Mouse (Mus musculus): ENCODE data around the gene Dkk2. TPM values are rescaled to one million over a fixed set of nuclear protein-coding genes. Genes with fewer than 3 reads are reported as not detected.

Gene Dkk2
- polyA plus RNA-seq, 1 experiment from 2014 or later = 0.40 TPM

- Histone ChIP-seq H3K27ac (replicated peaks) (no peak overlapping the region), H3K4me1 (replicated peaks) (no peaks in the 10 kb centered on the region), H3K9me3 (replicated peaks) (no peaks in the 10 kb centered on the region), H3K4me2 (no peak overlapping the region), H3K36me3 (replicated peaks) (no peaks in the 10 kb centered on the region), H3K9ac (no peak overlapping the region), H3K4me3 (replicated peaks) (no peak overlapping the region), H3K27me3 (no peaks in the 10 kb centered on the region)
- 42% methylated on average over 4 of the region's 4 CpGs for WGBS (ENCODE audit: insufficient replicate concordance)
- no peak for ATAC-seq (ENCODE audit: insufficient read depth)
Measured at GRCm38 (mm10) chr3:132122581-132122980, 37.5 kb downstream of the Dkk2 start.

GRCm38 (mm10) chr3:132125227-132125740 lies 40.2 kb downstream of the Dkk2 start:
- Histone ChIP-seq H3K4me3 (replicated peaks) (no peak overlapping the region), H3K9me3 (replicated peaks) (no peaks in the 10 kb centered on the region), H3K27ac (replicated peaks) (no peak overlapping the region), H3K36me3 (replicated peaks) (no peaks in the 10 kb centered on the region), H3K27me3 (no peaks in the 10 kb centered on the region), H3K4me1 (replicated peaks) (no peaks in the 10 kb centered on the region), H3K9ac (no peak overlapping the region), H3K4me2 (no peak overlapping the region)
- no peak for ATAC-seq (ENCODE audit: insufficient read depth)
- 54% methylated on average over 8 of the region's 8 CpGs for WGBS (ENCODE audit: insufficient replicate concordance)

GRCm38 (mm10) chr3:132129730-132130274 lies 44.7 kb downstream of the Dkk2 start:
- H3K4me2 ChIP-seq = no peak overlapping the region
- H3K9ac ChIP-seq = no peak overlapping the region
- no peaks in the 10 kb centered on the region for H3K4me1 ChIP-seq (replicated peaks)
- H3K4me3 ChIP-seq (replicated peaks) = no peak overlapping the region
- H3K27me3 ChIP-seq = no peaks in the 10 kb centered on the region
- no peaks in the 10 kb centered on the region for H3K36me3 ChIP-seq (replicated peaks)
- no peak for ATAC-seq (ENCODE audit: insufficient read depth)
- 67% methylated on average over 1 of the region's 1 CpGs for WGBS (ENCODE audit: insufficient replicate concordance)
- no peak overlapping the region for H3K27ac ChIP-seq (replicated peaks)
- no peaks in the 10 kb centered on the region for H3K9me3 ChIP-seq (replicated peaks)

DNA sequence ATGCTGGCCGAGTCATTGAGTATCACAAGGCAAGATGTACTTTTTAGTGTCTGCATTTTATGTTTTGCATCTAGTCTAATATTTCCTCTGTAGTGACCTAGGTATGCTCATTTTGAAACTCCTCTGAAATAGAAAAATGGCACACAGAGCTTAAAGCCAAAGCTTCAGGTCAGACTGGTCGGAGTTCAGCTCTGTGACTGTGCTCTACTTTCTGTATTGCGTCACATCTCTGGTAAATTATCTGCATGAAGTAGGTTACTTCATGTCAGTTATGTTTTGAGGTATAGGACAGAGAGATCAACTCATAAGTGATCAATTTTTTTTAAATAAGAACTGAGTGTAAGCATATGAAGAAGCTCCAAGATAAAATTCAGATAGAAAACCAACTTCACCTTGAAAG lies 45.7 kb downstream of the Dkk2 start:
- no peaks in the 10 kb centered on the region for H3K27me3 ChIP-seq
- H3K36me3 ChIP-seq (replicated peaks) = no peaks in the 10 kb centered on the region
- H3K27ac ChIP-seq (replicated peaks) = no peak overlapping the region
- H3K9me3 ChIP-seq (replicated peaks) = no peaks in the 10 kb centered on the region
- no peaks in the 10 kb centered on the region for H3K4me1 ChIP-seq (replicated peaks)
- H3K9ac ChIP-seq = no peak overlapping the region
- H3K4me3 ChIP-seq (replicated peaks) = no peak overlapping the region
- 57% methylated on average over 3 of the region's 3 CpGs for WGBS (ENCODE audit: insufficient replicate concordance)
- no peak for ATAC-seq (ENCODE audit: insufficient read depth)
- no peak overlapping the region for H3K4me2 ChIP-seq

DNA sequence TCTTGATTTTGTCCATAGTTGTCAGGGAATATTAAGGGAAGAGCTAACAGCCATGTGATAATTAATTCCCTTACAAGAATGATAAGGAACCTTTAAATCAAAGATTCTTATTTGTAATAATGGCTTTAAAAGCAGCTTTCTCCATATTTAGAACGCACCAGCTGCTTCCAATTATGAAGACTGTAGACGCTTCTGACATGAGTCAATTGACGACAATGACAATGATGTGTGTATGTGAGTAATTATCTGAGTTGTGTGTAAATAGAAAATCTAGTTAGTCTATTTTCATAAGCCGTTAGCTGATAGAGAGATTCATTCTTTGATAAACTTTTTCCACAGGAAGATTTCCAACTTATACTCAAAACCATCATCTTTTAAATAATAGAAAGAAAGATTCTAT lies 46.8 kb downstream of the Dkk2 start:
- H3K4me3 ChIP-seq (replicated peaks) = no peak overlapping the region
- H3K4me2 ChIP-seq = no peak overlapping the region
- no peaks in the 10 kb centered on the region for H3K36me3 ChIP-seq (replicated peaks)
- H3K27ac ChIP-seq (replicated peaks) = no peak overlapping the region
- no peak overlapping the region for H3K9ac ChIP-seq
- H3K4me1 ChIP-seq (replicated peaks) = no peaks in the 10 kb centered on the region
- 57% methylated on average over 4 of the region's 4 CpGs for WGBS (ENCODE audit: insufficient replicate concordance)
- no peaks in the 10 kb centered on the region for H3K9me3 ChIP-seq (replicated peaks)
- no peaks in the 10 kb centered on the region for H3K27me3 ChIP-seq
- no peak for ATAC-seq (ENCODE audit: insufficient read depth)

- Histone ChIP-seq H3K27ac (replicated peaks) (no peak overlapping the region), H3K4me2 (no peak overlapping the region), H3K27me3 (no peaks in the 10 kb centered on the region), H3K4me1 (replicated peaks) (no peaks in the 10 kb centered on the region), H3K9me3 (replicated peaks) (no peaks in the 10 kb centered on the region), H3K36me3 (replicated peaks) (no peaks in the 10 kb centered on the region), H3K4me3 (replicated peaks) (no peak overlapping the region), H3K9ac (no peak overlapping the region)
- no peak for ATAC-seq (ENCODE audit: insufficient read depth)
- WGBS (ENCODE audit: insufficient replicate concordance) = 25% methylated on average over 1 of the region's 1 CpGs
Measured at GRCm38 (mm10) chr3:132134502-132134901, 49.4 kb downstream of the Dkk2 start.

GRCm38 (mm10) chr3:132137802-132138378 lies 52.8 kb downstream of the Dkk2 start:
- Histone ChIP-seq H3K9me3 (replicated peaks) (no peaks in the 10 kb centered on the region), H3K4me2 (no peak overlapping the region), H3K36me3 (replicated peaks) (no peaks in the 10 kb centered on the region), H3K4me1 (replicated peaks) (no peaks in the 10 kb centered on the region), H3K27me3 (no peaks in the 10 kb centered on the region), H3K27ac (replicated peaks) (no peak overlapping the region), H3K9ac (no peak overlapping the region), H3K4me3 (replicated peaks) (no peak overlapping the region)
- WGBS (ENCODE audit: insufficient replicate concordance) = 70% methylated on average over 11 of the region's 11 CpGs
- no peak for ATAC-seq (ENCODE audit: insufficient read depth)

DNA sequence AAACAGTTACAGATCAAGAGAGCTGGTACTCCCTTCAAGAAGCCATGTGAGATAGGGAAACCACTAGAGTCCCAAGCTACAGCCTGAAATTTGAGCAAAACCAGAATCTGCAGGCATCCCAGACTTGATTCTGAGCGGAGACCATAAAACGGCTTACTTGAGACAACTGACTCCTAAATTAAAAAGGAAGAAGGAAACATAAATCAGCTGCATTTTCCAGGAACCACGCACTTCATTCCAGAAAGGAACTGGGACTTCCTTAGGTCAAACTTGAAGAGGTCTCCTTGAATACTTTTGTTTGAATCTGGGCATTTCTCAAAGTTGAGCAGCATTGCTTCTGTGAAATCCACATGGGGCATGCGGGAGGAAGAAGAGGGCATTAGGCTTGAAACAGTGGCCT lies 55.9 kb downstream of the Dkk2 start:
- Histone ChIP-seq H3K4me3 (replicated peaks) (no peak overlapping the region), H3K27ac (replicated peaks) (no peak overlapping the region), H3K9me3 (replicated peaks) (no peaks in the 10 kb centered on the region), H3K9ac (no peak overlapping the region), H3K4me2 (no peak overlapping the region), H3K36me3 (replicated peaks) (no peaks in the 10 kb centered on the region), H3K4me1 (replicated peaks) (no peaks in the 10 kb centered on the region), H3K27me3 (no peaks in the 10 kb centered on the region)
- 40% methylated on average over 4 of the region's 4 CpGs for WGBS (ENCODE audit: insufficient replicate concordance)
- ATAC-seq (ENCODE audit: insufficient read depth) = no peak

- Histone ChIP-seq H3K36me3 (replicated peaks) (no peaks in the 10 kb centered on the region), H3K4me1 (replicated peaks) (no peaks in the 10 kb centered on the region), H3K9me3 (replicated peaks) (no peaks in the 10 kb centered on the region), H3K27me3 (no peaks in the 10 kb centered on the region), H3K9ac (no peak overlapping the region), H3K27ac (replicated peaks) (no peak overlapping the region), H3K4me3 (replicated peaks) (no peak overlapping the region), H3K4me2 (no peak overlapping the region)
- no peak for ATAC-seq (ENCODE audit: insufficient read depth)
- 53% methylated on average over 6 of the region's 6 CpGs for WGBS (ENCODE audit: insufficient replicate concordance)
Measured at GRCm38 (mm10) chr3:132149446-132150025, 64.4 kb downstream of the Dkk2 start.

DNA sequence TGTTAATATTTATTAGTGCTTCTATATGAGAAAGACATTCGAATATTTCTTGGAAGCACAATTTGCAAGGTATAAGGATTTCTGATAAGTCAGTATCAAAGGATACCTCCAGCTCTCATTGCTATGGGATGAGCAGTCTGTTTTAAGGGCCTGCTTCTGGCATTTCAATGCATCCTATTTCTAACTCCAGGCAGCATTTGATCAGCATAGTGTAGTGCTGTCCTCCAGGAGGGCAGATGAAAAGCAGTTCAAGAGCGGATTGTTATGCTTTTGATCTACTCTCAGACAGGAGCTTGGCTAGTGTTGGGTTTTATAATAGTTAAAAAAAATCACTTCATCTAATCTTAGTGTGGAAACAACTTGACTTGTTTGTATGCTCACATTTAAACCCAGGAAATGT lies 73.7 kb downstream of the Dkk2 start:
- no peaks in the 10 kb centered on the region for H3K4me1 ChIP-seq (replicated peaks)
- WGBS (ENCODE audit: insufficient replicate concordance) = 54% methylated on average over 2 of the region's 2 CpGs
- no peak overlapping the region for H3K27ac ChIP-seq (replicated peaks)
- no peaks in the 10 kb centered on the region for H3K9me3 ChIP-seq (replicated peaks)
- H3K36me3 ChIP-seq (replicated peaks) = no peaks in the 10 kb centered on the region
- no peak overlapping the region for H3K9ac ChIP-seq
- no peaks in the 10 kb centered on the region for H3K27me3 ChIP-seq
- ATAC-seq (ENCODE audit: insufficient read depth) = no peak
- H3K4me2 ChIP-seq = no peak overlapping the region
- H3K4me3 ChIP-seq (replicated peaks) = no peak overlapping the region

DNA sequence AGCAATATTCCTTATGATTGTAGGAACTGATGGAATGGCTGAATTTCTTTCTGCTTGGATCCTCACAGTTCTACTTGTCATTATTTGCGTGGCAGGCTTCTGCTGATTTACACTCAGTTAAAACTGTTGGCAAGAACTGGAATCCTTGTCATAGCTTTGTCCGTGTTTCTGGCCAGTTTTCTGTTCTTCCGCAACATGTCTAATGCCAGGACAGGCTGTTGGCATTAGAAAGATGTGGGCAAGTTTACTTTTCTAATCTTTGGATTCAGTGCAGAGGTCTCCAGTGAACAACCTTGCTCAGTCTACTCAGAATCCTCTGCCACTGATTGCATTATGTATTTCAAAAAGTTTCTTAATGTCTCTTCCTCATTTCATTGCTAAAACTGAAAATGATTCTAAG lies 83.8 kb downstream of the Dkk2 start:
- H3K4me2 ChIP-seq = no peak overlapping the region
- H3K4me1 ChIP-seq (replicated peaks) = no peaks in the 10 kb centered on the region
- H3K9ac ChIP-seq = no peak overlapping the region
- H3K27me3 ChIP-seq = no peaks in the 10 kb centered on the region
- no peak overlapping the region for H3K4me3 ChIP-seq (replicated peaks)
- H3K9me3 ChIP-seq (replicated peaks) = no peaks in the 10 kb centered on the region
- no peak overlapping the region for H3K27ac ChIP-seq (replicated peaks)
- WGBS (ENCODE audit: insufficient replicate concordance) = 62% methylated on average over 3 of the region's 3 CpGs
- no peaks in the 10 kb centered on the region for H3K36me3 ChIP-seq (replicated peaks)
- ATAC-seq (ENCODE audit: insufficient read depth) = no peak

Data from liver, embryonic 15.5 days (tissue).